Mouse (Mus musculus): ENCODE results near the gene AW549877.
A peak's percentile ranks its signal among the peaks of the same experiment; 100 is the strongest.

DNA sequence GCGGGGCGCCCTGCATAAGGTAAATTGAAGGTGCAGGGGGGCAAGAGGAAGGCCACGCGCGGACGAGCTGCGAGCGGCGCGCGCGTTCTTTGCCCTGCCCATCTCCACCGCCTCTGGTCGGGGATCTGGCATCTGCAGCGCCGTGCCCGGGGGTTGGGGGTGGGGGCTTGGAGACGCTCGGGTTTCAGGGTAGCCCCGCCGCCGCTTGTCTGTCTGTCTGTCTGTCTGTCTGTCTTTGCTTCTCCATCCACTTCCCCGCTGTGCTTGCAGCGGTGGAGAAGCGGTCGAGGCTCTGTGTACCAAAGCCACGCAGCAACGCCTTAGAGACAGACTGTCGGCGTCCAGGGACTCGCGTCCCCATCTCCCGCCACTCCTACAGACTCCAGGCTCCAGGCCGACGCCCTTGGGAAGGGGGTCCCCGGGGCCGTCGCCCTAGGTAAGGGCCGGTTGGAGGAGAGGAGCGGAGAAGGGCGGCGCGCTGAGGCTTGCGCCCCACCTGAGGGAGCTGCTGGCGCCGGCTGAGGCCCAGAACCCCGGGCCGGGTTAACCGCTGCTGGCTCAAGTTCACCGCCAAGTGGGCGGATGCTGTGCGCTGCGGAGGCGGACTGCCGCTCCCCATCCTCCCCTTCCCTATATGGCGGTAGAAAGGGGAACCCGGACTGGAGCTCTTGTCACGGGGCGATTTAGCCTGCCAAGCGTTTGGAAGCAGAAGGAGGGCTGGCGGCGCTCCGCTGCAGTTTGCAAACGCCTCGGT is 31.5 kb upstream of the AW549877 start:
- TF ChIP-seq CTCF (IDR thresholded peaks at IDR 0.05; ENCODE audit: borderline replicate concordance, insufficient read depth, low read depth, low read length), result no peak
- peak; percentile 33; the same call in 1 of the 2 replicates for TF ChIP-seq POLR2A (IDR thresholded peaks at IDR 0.05; ENCODE audit: borderline replicate concordance, insufficient read depth, low read length)

Measured in cerebellum, adult 2 months (tissue).